26 mouse cellular contexts compared by ENCODE assay signal in genomic region chr1:180197956-180198355, GRCm38 (mm10). TPM values are rescaled to one million over a fixed set of nuclear protein-coding genes. Genes with fewer than 3 reads are reported as not detected.
DNase-seq lines count a peak whose midpoint lies in the region; TF ChIP-seq lines count a peak whose summit lies in the region.
"Had no signal": no experiment of that assay in that cellular context is flagged by ENCODE, and none has a peak within 500 bp of the region (broad histone marks: within the 10 kb centered on the region; RNA-seq: fewer than 3 reads in every experiment).

No protein-coding gene starts in this region.

- peak overlapping the region; percentile 91 for H3K9ac ChIP-seq in CH12.LX (ENCODE audit: insufficient read depth, low read depth)
- H3K9ac ChIP-seq: forebrain, embryonic 13.5 days; hindbrain, embryonic 15.5 days; liver, embryonic 14.5 days; lung, embryonic 14.5 days; midbrain, embryonic 13.5 days had no signal

- intact Hi-C loops in left cerebral cortex, postnatal 4 days (cut with DNase I), result no loop called here

- TF ChIP-seq CTCF in kidney, adult 2 months (conservative IDR thresholded peaks at IDR 0.05; ENCODE audit: insufficient read depth, insufficient read length, low read depth, low read length), result no peak
- no peak for TF ChIP-seq CTCF in CH12.LX (conservative IDR thresholded peaks at IDR 0.05 in 1 of 2, IDR thresholded peaks at IDR 0.05 in 1 of 2; ENCODE audit: low read depth in 2 of 2, low read length in 2 of 2)

- peak overlapping the region; percentile 72; the same call in 1 of the 2 replicates for H3K4me2 ChIP-seq in CH12.LX (ENCODE audit: insufficient read depth, low read depth, poor library complexity, severe bottlenecking)
- H3K4me2 ChIP-seq: forebrain, embryonic 13.5 days; hindbrain, embryonic 15.5 days; lung, embryonic 14.5 days; midbrain, embryonic 13.5 days had no signal

- 87% methylated on average over 3 of the region's 3 CpGs for WGBS in kidney, adult 2 months

- no peak for TF ChIP-seq POLR2A in kidney, adult 2 months (IDR thresholded peaks at IDR 0.05; ENCODE audit: low read depth, low read length)
- TF ChIP-seq POLR2A in CH12.LX (IDR thresholded peaks at IDR 0.05; ENCODE audit: low read depth, low read length), result peak; percentile 38

- H3K9me3 ChIP-seq in CH12.LX (replicated peaks; ENCODE audit: low read length), result no peaks in the 10 kb centered on the region
- H3K9me3 ChIP-seq: forebrain, embryonic 13.5 days; hindbrain, embryonic 10.5 days; hindbrain, embryonic 15.5 days; megakaryocyte, embryonic 14.5 days; midbrain, embryonic 13.5 days had no signal

- H3K27me3 ChIP-seq in kidney, adult 2 months (replicated peaks; ENCODE audit: control insufficient read depth, insufficient read depth, low read length), result no peaks in the 10 kb centered on the region
- no peaks in the 10 kb centered on the region for H3K27me3 ChIP-seq in CH12.LX (replicated peaks)

- no peak overlapping the region for H3K27ac ChIP-seq in kidney, adult 2 months (ENCODE audit: insufficient read depth, low read depth, low read length)
- peak overlapping the region; percentile 99 for H3K27ac ChIP-seq in CH12.LX (ENCODE audit: insufficient read depth, low read depth)
- H3K27ac ChIP-seq: forebrain, embryonic 13.5 days; hindbrain, embryonic 10.5 days; hindbrain, embryonic 15.5 days; kidney, postnatal 0 days; liver, embryonic 14.5 days; midbrain, embryonic 13.5 days had no signal

- TF ChIP-seq EP300 in CH12.LX (IDR thresholded peaks at IDR 0.05; ENCODE audit: low read length), result peak; percentile 23; the same call in 1 of the 2 replicates

- H3K79me2 ChIP-seq in CH12.LX (replicated peaks; ENCODE audit: control insufficient read depth, extremely low read depth, insufficient read depth, poor library complexity, severe bottlenecking), result peaks cover 24% of the 10 kb centered on the region

- DNase-seq in kidney, adult 9 months, result peak; percentile 5
- no peak for DNase-seq in kidney, adult 2 months
- DNase-seq in spleen, postnatal 36 days (ENCODE audit: low spot score in 2 of 2), result peak; percentile 38 to 46
- no peak for DNase-seq in spleen, postnatal 10 days (ENCODE audit: low spot score in 2 of 2)
- DNase-seq in CH12.LX (ENCODE audit: extremely low read depth), result no peak
- DNase-seq in urinary bladder, postnatal 36 days (ENCODE audit: low spot score in 2 of 2), result peak; percentile 60 to 62
- DNase-seq in left cerebral cortex, postnatal 4 days, result no peak
- DNase-seq: adrenal gland, postnatal 25 days; cerebellum, adult 18-20 months; cerebellum, postnatal 14 days; gastrocnemius, postnatal 10 days; heart, postnatal 14 days; kidney, adult 18-20 months; kidney, postnatal 4 days; liver; lung, embryonic 14.5 days; thymus, adult 2 months; thymus, postnatal 4 days had no signal

- in situ Hi-C loops in CH12.LX (cut with MboI; ENCODE audit: low pct_ligation_motif_present, low pct_unique_long_range_greater_than_20kb, low sequenced_read_pairs), result no loop called here

- dilution Hi-C loops in CH12.LX (cut with MboI; ENCODE audit: extremely low pct_ligation_motif_present, extremely low pct_unique_long_range_greater_than_20kb, low sequenced_read_pairs), result no loop called here

- H3K36me3 ChIP-seq in kidney, adult 2 months (ENCODE audit: control insufficient read depth, insufficient read depth, low read length), result no peaks in the 10 kb centered on the region
- H3K36me3 ChIP-seq in CH12.LX (replicated peaks in 1 of 2; ENCODE audit: control insufficient read depth in 1 of 2, insufficient read depth in 1 of 2, low read length in 1 of 2), result peaks cover 0 to 2% of the 10 kb centered on the region in 2 experiments
- H3K36me3 ChIP-seq: hindbrain, embryonic 10.5 days; hindbrain, embryonic 15.5 days; midbrain, embryonic 13.5 days had no signal

- peaks cover 19% of the 10 kb centered on the region for H3K4me1 ChIP-seq in kidney, adult 2 months (ENCODE audit: control insufficient read depth, insufficient read depth, low read length)
- peaks cover 7 to 49% of the 10 kb centered on the region in 2 experiments; a peak in 3 of 4 replicates for H3K4me1 ChIP-seq in CH12.LX (ENCODE audit: control insufficient read depth in 1 of 2, insufficient read depth in 2 of 2)

- H3K4me3 ChIP-seq in kidney, adult 2 months (ENCODE audit: insufficient read depth, low read depth, low read length), result no peak overlapping the region
- peak overlapping the region in 2 of 3 experiments; percentile 32 to 33 for H3K4me3 ChIP-seq in CH12.LX (replicated peaks in 1 of 3; ENCODE audit: low read depth in 2 of 3, low read length in 2 of 3, poor library complexity in 1 of 3)
- H3K4me3 ChIP-seq: erythroblast, embryonic 14.5 days; forebrain, embryonic 13.5 days; hindbrain, embryonic 10.5 days; hindbrain, embryonic 15.5 days; megakaryocyte, embryonic 14.5 days; midbrain, embryonic 13.5 days had no signal

- TF ChIP-seq RAD21 in CH12.LX (IDR thresholded peaks at IDR 0.05; ENCODE audit: low read depth, low read length), result no peak

TF ChIP-seq in CH12.LX, 34 proteins besides CTCF, POLR2A, EP300 and RAD21:
- TF ChIP-seq TCF12 (IDR thresholded peaks at IDR 0.05; ENCODE audit: low read depth, low read length) (no peak), USF1 (IDR thresholded peaks at IDR 0.05; ENCODE audit: low read depth, low read length) (no peak), BHLHE40 (IDR thresholded peaks at IDR 0.05; ENCODE audit: low read depth, low read length) (no peak), ETS1 (conservative IDR thresholded peaks at IDR 0.05; ENCODE audit: low read depth, low read length) (0 out of 2 replicates have a peak, but pooled peaks have one; percentile 22), SIN3A (IDR thresholded peaks at IDR 0.05; ENCODE audit: low read length) (peak; percentile 48; the same call in 1 of the 2 replicates), CHD1 (IDR thresholded peaks at IDR 0.05; ENCODE audit: low read depth, low read length) (peak; percentile 93), ELF1 (IDR thresholded peaks at IDR 0.05; ENCODE audit: low read depth, low read length) (peak; percentile 46; the same call in 1 of the 2 replicates), MXI1 (IDR thresholded peaks at IDR 0.05; ENCODE audit: low read depth, low read length) (no peak), MAZ (IDR thresholded peaks at IDR 0.05; ENCODE audit: low read depth, low read length) (no peak)

RNA-seq across cellular contexts. Expression of gene Coq8a, which starts 1.4 kb away (rescaled TPM):
- 157 and 179 TPM in 2 replicates for polyA plus RNA-seq in kidney, adult 2 months (2012; rRNA removed)
- 74.0 and 88.1 TPM in 2 replicates for total RNA-seq in CH12.LX (2012; rRNA removed)
- 73.4 and 84.6 TPM in 2 replicates for total RNA-seq in CH12.LX (2014; rRNA removed)
- 237 and 248 TPM in 2 replicates for polyA plus RNA-seq in CH12.LX (2012; ENCODE audit: insufficient read length, low read depth)
- 1 to 10 TPM; 6.1 to 7.1 TPM for total RNA-seq in left cerebral cortex, postnatal 4 days (2021)

Comparison
In these comparisons a context has a peak if more than half of its experiments do, and no peak if none do; other contexts are left out.
1. DNase-seq: peak in kidney, adult 9 months (single experiment), spleen, postnatal 36 days (2 of 2) and urinary bladder, postnatal 36 days (2 of 2); none in kidney, adult 2 months (single experiment), spleen, postnatal 10 days (0 of 2), CH12.LX (single experiment) and left cerebral cortex, postnatal 4 days (single experiment).
2. RNA of gene Coq8a, which starts 1.4 kb away (total RNA-seq): 73.4 to 88.1 TPM in CH12.LX; 6.1 to 7.1 TPM in left cerebral cortex, postnatal 4 days; every median in the first group is over 4 times any median in the second.